Mouse (Mus musculus) ZHBTc4 (cell line): ENCODE data around the gene Has3.
"Not testable (repeated sequence)": the region's sequence is repeated elsewhere in the genome, so short reads cannot be mapped to it uniquely, and the experiment has no call there.

Experiments used
- DNase-seq: peaks from one replicate; pipeline ENCODE4 v3.0.0-alpha.2; 2011; ENCODE audit warnings: low read depth, low spot score

The Has3 gene

DNA sequence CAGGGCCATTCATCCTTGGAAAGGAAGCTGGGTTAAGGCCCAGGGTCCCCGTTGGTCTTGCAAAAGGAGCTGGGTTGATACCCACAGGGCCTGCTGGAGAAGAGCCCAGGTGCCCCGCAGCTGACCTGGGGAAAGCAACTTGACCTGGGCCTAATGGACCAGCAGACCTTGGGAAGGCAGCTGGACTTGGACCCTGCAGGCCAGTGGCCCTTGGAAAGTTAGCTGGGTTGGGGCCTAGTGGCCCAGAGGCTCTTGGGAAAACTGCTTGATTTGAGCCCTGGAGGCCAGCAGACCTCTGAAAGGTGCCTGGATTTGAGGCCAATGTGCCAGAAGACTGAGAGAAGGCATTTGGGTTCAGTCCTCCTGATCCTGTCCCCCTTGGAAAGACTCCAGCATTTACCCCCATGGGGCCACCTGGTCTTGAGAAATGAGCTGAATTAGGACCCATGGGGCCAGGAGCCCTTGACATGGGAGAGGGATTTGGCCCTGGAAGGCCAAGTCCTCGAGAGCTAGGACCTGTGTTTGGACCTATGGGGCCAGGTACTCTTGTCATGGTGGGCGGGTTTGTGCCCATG, 14.9 kb downstream of the Has3 start:
- DNase-seq: not testable (repeated sequence)

GRCm38 (mm10) chr8:106887336-106888189, 17.5 kb downstream of the Has3 start:
- DNase-seq: peak; percentile 88

DNA sequence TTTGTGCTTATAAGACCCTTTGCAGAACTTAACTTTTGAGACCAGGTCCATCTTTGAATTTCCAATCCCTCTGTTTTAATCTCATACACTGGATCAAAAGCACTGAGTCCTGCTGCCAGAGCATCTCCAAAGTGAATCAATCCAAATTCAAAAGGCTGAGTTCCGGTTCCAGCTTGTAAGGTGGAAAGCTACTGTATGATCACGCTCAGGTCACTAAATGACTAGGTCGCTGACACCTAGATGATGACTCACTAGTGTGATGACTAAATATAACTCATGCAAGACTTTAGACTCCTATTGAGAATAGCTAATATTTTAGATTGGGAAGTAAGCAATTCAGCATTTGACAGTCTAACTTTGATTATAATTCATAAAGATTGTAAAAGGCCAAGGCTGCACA, 18.8 kb downstream of the Has3 start:
- DNase-seq: no peak

- DNase-seq: peak; percentile 79
These were observed 22.3 kb downstream of the Has3 start for GRCm38 (mm10) chr8:106892210-106892805.

DNA sequence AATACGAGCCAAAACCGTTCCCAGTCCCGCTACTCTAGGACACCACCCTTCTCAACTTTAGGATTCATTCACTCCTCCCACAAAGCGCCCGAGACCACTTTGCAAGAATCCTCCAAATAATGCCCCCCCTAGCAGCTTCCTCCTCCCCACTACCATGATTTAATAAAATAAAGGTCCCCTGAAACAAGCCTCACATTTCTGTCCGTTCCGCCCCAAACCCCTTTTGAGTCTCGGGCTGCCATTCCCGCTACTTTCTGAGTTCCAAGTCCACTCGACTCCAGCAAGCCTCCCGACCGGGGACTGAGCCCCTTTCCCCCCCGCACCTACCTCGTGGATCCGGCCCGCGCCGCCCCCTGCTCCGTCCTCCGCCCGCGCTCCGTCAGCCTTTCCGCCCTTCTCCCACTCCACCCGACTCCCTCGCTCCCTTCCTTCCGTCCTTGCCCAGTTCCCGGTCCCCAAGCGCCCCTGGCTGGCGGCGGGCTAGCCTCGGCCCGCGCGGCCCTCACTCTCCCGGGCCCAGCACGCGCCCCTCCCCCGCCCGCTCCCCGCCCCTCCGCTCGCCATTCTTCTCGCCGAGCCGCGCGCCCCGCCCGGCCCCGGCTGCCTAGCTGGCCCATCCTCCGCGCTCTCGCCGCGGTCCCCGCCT, 22.9 kb downstream of the Has3 start:
- peak; percentile 74 for DNase-seq

DNA sequence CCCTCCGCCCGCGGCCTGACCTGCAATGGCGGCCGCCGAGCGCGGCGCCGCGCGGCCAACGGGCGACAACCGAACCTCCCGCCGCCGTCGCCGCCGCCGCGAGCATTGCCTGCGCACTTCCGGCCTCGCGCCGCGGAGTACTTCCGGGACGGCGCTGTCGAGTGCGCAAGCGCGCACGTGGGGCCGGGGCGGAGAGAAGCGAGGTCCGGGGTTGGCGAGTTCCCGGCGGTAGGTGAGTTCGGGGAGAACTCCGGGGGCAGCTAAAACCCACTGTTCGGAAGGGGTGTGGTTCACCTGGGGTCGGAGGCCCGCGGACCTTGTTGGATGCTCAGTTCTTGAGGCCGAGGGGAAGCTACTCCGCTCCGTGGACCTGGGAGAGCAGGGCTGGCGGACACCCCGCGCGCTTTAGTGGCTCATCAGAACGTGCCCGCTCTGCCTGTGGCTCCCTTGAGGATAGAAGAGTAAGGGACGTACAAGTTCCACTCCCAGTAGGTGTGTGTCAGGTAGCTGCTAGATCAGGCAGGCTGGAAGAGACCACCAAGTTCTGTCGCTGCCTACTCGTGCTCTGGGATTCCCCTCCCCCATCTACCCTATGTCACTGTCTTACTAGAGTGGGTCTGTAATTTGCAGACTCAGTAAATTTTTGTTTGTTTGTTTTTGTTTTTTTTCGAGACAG, 23.6 kb downstream of the Has3 start, which contains the start of gene Utp4:
Gene Utp4, plus strand, starts transcription at position 156 of the 676 bp plus-strand sequence.
- peak; percentile 94 for DNase-seq

DNA sequence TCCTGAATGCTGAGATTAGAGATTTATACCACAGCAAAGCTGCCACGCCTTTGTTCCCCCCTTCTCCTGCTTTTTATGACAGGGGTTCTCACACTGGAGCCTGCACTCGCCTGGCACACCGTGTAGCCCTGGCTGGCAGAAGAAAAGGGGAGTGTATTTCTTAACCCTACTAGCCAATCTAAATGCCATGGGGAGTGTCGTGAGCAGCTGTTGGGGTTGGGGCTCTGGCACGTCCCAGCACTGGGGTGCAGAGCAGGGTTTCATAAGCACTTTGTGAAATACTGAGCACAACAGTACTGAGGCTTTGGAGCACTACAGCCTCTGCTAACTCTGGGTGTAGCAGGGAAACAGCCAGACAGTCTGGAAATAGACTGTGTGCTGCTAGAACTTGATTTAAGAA, 29.4 kb downstream of the Has3 start:
- DNase-seq: no peak

GRCm38 (mm10) chr8:106905727-106906480, 35.9 kb downstream of the Has3 start:
- no peak for DNase-seq

DNA sequence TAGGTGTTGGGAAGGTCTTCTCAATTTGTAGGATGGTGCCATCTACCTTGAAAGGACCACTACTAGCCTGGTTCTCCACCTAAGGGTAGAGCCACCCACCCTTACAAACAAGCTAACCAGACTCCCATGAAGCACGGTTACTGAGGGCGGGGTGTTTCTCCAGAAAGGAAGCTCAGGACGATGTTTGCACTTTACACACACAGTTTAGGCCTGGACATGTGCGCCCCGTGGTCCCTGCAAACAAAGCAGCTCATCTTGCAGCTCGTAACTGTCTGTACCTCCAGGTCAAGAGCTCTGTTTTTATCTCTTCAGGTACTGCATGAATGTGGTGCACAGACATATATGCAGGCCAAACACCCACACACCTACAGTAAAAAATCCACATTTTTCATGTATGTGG, 36.6 kb downstream of the Has3 start:
- no peak for DNase-seq

- peak; percentile 67 for DNase-seq
These were observed 37.4 kb downstream of the Has3 start for GRCm38 (mm10) chr8:106907450-106907849.

DNA sequence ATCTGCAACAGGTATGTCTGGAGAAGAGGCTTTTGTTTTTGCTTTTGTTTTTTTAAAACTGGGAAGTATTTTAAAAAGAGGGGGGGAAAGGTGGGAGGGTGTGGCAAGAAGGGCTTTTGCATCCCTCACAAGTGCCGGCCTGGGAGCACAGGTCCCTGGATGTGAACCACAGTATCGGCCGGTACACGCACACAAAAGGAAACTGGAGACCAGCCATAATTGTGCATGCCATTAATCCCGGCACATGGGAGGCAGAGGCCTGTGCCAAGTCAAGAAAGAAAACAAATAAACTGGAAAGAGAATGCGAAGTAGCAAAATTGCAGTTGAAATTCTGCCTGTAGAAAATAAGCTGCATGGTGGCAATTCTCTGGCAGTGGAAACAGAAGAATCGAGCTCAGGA, 38.2 kb downstream of the Has3 start:
- DNase-seq: no peak

GRCm38 (mm10) chr8:106913631-106914030, 43.6 kb downstream of the Has3 start:
- DNase-seq: no peak

DNA sequence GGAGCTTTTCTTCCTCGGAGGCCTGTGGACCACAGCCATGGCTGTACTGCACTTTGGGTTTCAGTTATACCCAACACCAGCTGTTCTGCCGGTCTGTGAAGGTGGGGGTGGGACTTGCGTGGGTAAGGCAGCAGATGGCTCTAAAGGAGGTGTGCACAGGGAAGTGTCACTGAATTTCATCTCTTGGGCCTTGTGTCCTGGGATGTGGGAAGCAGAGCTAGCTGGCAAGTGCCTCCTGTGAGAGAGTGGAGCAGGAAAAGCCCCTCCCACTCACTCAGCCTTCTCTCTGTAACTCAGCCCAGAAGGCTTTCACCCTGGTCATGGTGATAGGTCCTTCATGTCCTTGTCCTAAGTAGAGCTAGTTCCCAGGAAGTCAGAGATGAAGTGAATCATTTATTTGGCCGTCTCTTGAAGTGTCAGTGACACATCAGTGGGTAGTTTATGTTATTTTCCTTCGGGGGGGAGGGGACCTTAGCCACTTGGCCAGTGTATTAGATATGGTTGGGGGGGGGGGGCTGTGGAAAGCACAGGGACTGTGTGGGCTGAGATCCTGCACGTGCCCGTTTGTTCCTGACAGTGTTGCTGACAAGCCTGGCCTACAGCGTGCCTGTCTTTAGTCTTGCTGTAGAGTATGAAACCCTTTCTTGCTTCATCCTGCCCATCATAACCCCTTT, 49.8 kb downstream of the Has3 start:
- no peak for DNase-seq

DNA sequence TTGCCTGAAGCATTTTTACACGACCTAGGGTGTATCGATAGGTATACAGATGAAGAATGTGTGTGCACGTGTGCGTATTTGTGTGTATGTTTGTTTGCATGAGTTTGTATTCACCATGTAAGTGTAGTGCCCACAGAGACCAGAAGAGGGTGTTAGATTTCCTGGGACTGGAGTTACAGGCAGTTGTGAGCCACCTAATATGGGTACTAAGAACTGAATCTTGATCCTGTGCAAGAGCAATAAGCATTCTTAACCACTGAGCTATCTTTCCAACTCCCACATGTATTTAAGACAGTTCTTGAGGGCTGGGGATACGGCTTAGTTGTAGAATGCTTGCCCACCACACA, 50.3 kb downstream of the Has3 start:
- peak; percentile 66 for DNase-seq

DNA sequence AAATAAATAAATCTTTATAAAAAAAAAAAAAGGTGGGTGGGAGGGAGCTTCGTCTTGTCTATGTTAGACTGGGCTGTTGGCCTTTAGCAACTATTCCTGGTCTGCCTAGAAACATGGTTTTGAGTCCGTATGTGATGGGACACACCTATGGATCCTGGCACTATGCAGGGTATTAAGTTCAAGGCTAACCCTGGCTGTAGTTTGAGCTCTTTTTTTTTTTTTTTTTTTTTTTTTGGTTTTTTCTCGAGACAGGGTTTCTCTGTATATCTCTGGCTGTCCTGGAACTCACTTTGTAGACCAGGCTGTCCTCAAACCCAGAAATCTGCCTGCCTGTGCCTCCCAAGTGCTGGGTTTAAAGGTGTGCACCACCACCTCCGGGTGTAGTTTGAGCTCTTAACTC, 54.0 kb downstream of the Has3 start:
- no peak for DNase-seq

- peak; percentile 35 for DNase-seq
These were observed 54.9 kb downstream of the Has3 start for GRCm38 (mm10) chr8:106924904-106925349.

DNA sequence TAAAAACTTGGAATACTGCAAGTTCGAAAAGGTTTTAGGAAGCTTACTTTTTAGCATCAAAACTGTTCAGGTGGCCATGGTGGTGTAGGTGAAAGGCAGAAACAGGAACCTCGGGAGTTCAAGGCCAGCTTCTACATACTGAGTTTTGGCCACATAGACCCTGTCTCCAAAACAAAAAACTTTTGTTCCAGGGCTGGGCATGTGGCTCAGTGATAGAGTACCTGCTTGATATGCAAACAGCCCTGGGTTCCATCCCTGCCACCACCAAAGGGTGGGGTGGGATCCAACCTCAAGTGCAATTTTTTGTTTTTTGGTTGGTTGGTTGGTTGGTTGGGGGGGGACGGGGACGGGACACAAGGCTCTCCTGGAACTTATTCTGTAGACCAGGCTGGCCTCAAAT, 55.4 kb downstream of the Has3 start:
- DNase-seq: no peak

DNA sequence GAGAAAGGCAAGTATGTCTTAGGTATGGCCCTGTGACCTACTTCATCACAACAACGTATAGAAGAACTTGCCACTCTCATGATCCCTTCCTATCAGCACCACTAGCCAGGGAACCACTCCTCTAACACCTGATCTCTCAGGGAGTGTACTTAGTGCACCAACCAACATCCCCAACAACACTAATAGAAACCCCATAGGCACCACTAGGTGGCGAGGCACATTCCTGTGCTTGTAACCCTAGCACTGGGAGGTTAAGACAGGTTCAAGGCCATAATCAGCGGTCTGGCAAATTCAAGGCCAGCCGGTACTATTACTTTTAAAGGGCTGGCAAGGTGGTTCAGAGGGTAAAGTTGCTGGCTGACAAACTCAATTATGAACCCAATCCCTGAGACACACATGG, 57.2 kb downstream of the Has3 start:
- DNase-seq: peak; percentile 89

- not testable (repeated sequence) for DNase-seq
These were observed 58.1 kb downstream of the Has3 start for GRCm38 (mm10) chr8:106928182-106928581.

GRCm38 (mm10) chr8:106929155-106929913, 59.3 kb downstream of the Has3 start:
- peak; percentile 81 for DNase-seq
